Mouse (Mus musculus) right cerebral cortex, adult 2 months (tissue): ENCODE results near the gene Ebf4.

Experiments
- DNase-seq, 2 experiments: peaks; one replicate each; pipeline ENCODE4 v3.0.0; 2021 to 2022; ENCODE audit warnings: low spot score in 2 of 2

The Ebf4 gene

DNA sequence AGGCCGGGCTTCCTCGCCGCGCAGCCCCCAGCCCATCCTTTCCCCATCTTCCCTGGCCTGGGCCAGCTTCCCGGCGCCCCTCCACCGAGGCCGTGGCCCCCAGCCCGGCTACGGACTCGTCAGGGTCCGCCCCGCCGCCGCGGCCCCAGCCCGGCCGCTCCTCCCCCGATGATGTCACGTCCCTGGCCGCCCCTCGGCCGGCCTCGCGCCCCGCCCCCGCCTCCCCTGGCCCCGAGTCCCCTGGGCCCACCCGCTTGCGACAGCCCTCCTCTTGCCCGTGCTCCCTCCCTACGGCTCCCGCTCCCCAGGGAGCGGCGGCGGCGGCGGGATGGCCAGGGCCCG lies at the start of gene Ebf4:
Gene Ebf4 (plus strand): TSS at position 234 of the 342 bp plus-strand sequence.
- no peak for DNase-seq

DNA sequence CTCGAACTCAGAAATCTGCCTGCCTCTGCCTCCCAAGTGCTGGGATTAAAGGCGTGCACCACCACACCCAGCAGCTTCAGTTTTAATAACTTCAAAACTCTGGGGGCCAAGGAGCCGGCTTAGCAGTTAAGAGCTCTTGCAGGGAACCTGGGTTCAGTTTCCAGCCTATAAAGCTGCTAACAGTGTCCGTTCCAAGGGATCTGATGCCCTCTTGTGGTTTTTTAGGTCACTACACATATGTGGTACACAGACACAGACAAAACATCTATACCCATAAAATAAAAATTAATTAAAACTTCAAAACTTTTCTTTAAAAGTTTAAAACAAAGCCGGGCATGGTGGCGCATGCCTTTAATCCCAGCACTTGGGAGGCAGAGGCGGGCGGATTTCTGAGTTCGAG lies 48.1 kb upstream of the Ebf4 start:
- peak; percentile 23 to 43 for DNase-seq

DNA sequence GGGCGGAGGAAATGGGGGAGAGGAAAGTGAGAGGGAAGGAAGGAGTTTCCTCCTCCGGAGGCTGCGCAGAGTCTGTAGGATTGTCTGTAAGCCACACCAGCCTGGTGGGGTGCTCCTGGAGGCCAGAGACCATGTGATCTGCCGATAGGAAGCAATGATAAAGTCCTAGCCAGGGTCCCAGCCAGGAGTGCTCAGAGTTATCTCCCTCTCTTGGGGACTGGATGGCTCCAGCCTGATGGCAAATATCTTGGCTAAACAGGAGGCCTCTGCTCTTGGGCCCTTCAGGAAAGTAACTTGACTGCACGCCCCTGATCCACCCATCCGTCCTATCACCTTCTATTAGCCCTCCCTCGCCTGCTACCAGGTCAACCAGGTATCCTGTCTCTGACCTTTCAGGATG lies 46.7 kb upstream of the Ebf4 start:
- DNase-seq, result no peak

DNA sequence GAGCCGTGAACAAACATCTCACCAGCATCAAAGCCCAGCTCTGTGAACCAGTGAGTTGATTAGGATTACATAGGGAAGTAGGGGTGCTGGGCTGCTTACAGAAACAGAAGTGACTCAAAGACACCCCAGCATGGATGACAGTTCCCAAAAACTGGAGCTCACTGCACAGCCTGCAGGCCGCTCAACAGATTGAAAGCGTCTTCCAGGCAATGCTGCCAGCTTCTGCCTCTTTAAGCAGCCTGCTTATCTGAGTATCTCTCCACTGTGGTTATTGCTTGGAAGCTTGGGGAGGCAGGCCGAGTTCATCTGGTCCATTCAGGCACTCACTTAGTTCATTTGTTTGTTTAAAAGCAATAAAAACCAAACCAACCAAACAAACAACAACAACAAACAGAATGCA lies 38.2 kb upstream of the Ebf4 start:
- DNase-seq, result no peak

DNA sequence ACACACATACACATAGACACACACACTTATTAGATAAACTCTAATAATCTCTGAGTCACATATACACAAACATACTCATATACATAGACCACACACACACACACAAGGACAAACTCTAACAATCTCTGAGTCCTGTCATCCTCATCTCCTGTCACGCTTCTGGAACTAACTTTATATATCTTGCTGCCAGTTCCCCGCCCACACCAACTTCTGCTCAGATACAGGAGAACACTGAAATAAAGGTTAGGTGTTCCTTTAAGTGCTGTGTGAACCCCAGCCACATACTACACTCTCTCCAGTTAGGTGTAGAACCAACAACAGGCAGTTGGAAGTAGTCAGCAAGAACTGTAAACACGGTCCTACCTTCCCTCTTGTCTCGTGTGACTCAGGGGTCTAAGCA lies 34.1 kb upstream of the Ebf4 start:
- no peak for DNase-seq

DNA sequence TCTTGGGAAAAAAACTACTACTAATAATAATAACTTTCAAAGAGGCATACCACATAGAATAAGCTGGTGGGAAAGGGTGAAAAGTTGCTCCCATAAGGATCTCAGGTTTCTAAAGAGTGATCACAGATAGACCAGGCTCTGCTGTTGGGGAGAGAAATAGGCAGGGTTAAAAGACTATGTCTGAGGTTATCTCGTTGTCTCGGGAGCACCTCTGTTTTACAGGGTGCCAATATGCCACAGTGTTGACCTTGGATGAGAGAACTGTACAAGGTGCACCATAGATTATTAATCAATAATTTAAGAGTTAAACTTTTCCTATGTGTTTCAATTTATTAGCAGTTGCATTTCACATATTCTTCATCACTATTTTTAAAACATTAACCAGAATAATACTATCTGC lies 33.1 kb upstream of the Ebf4 start:
- DNase-seq, result no peak

DNA sequence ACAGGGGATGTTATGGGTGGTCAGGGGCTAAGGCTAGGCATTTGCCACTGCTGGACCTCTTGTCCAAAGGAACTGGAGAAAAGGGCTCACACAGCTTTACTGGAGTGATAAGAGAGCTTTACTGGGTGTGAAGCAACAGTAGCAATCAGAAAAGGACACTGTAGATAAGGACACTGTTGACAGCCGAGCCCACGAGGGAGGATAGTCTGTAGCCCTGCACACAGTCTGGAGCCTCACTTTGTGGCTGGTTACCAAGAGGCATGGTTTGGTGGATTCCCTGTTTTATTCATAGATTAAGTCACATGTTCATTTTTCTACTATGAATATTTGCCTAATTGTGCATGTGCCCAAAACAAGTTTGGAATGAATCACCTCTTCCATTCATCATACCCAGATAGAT lies 32.6 kb upstream of the Ebf4 start:
- DNase-seq, result no peak

DNA sequence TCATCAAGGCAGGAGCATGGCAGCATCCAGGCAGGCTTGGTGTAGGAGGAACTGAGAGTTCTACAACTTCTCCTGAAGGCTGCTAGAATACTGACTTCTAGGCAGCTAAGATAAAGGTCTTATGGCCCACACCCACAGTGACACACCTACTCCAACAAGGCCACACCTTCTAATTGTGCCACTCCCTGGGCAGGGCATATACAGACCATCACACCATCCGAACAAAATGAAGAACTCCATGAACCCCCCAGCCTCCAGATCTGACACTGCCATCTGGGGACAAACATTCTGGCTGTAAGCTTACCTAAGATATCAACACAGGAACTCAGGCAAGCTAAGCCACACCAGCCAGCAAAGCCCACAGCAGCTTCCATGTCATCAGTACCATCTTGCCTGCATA lies 29.4 kb upstream of the Ebf4 start:
- DNase-seq, result no peak

DNA sequence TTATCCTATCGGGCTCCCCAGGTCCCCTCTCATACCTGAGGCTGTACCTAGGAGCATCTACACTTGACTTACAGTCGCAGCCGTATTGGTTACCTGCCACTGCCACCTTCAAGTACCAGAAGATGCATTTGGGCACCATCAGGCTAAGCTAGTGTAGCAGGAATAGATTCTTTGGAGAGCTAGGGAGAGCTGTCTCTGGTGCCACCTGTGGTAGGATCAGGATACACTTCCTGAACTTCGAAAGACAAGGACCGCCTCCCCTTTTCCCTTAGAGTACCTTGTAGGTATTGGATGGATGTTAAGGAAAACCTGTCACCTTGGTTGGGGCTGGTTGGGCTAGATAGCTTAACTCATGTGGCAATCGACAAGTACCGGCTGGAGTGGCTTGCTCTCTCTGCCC lies 26.9 kb upstream of the Ebf4 start:
- DNase-seq, result no peak

DNA sequence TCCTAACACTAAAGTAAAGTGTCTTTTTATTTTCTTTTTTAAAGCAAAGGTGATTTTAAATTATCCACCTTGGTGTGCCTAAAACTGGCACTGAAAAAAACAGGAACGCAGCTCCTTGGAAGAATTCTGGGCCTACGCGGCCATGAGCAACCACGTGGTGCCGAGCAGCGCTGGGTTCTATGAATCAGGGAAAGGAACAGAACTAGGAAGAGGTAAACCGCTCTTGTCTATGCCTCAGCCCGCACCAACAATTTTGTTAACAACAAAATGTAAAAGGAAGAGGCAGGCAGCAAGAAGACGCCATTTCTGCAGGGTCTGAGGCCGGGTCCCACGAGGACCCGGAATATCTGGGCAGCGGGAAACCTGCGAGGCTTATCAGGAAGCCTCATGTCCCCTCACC lies 21.2 kb upstream of the Ebf4 start:
- no peak for DNase-seq

DNA sequence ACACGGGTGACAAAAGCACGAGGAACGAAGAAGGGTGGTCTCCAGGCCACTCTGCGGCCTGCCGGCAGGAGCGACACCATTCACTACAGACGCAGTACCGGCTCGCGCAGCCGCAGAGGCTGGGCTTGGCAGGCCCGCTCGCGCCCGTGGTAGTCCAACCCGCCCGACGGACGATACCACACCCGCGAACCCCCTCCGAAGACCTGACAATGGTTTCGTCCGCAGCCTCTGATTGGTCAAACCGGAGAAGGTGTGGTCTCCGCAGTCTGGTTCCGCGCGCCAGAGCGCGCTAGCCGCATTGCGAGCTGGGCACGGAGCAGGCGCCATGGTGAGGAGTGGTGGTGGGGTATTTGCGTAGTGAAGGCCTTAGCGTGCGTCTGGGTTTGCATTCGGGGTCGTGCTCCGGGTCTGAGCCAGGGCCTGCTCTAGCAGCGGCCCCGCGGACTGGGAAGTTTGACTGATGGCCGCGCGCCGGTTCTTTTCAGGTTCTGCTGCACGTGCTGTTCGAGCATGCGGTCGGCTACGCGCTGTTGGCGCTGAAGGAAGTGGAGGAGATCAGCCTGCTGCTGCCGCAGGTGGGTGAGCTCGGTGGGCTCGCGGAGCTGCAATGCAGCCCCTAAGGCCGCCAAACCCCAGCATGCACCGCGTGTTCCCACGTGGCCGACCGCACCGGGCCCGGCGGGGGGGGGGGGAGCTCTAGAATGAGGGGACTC lies 20.7 kb upstream of the Ebf4 start, which contains the start of gene Nop56:
Gene Nop56 (plus strand): TSS at position 282 of the 713 bp plus-strand sequence.
- DNase-seq, result peak; percentile 100

DNA sequence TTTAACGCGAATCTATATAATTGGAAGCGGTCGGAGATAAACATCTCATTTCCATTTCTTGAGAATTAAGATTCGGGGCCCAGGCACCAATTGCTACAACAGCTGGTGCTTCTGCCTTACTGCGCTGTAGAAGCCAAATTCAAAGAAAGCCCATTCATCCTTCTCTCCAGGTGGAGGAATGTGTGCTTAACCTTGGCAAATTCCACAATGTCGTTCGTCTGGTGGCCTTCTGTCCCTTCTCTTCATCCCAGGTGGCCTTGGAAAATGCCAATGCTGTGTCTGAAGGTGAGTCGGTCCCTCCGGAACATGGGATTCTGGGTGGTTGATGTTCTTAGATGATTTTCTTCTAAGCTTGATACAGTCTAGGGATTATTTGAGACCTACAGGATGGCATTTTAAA lies 20.1 kb upstream of the Ebf4 start:
- no peak for DNase-seq

DNA sequence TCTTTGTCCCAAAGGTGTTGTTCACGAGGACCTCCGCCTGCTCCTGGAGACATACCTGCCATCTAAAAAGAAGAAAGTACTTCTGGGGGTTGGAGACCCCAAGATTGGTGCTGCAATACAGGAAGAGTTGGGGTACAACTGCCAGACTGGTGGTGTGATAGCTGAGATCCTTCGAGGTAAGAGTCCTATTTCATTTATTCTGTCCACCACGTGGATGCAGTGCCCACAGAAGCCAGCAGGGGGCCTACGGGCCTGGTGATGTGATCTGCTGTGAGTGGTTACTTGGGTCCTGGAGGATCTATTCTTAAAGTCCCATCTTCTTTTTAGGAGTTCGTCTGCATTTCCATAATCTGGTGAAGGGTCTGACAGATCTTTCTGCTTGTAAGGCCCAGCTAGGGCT lies 19.3 kb upstream of the Ebf4 start:
- peak in 1 of 2 experiments; percentile 47 for DNase-seq

DNA sequence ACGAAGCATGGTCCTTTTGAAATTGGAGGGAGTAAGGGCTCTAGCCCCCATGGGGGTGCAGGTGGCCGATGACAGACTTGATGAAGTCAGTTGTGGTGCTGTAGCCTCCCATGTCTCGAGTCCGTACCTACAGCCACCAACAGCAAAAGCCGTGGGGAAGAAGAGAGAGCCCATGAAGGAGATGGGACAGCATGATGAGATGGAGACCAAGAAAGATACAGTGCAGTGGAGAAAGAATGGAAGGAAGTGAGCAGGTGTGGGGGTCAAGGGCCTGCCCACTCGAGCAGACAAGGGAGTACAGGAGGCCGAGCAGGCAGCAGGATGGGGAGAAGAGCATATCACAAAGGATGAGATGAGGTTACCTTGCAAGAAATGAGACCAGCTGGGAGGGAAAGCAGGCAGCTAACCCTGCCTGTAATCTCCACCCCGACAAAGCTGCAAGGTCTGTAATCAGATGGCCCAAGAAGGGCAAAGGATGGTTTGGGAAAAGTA lies 15.3 kb upstream of the Ebf4 start:
- DNase-seq, result no peak

DNA sequence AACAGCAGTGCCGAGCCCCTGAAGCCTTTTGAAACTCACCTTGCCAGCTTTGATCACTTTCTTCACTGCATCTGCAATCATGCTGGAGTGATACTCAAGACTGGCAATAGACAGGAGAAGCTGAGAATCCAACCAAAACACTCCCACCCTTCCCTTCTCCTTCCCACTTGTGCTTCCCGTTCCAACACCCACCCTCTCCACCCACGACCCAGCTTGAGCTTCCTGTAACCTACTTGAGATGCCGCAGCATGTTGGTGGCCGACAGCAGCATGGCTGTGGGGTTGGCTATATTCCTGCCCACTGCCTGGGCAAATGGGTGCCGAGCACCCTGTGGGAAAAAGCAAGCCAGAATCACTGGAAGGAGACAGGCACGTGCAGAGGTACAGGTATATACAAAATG lies 14.7 kb upstream of the Ebf4 start:
- peak; percentile 44 to 59 for DNase-seq

DNA sequence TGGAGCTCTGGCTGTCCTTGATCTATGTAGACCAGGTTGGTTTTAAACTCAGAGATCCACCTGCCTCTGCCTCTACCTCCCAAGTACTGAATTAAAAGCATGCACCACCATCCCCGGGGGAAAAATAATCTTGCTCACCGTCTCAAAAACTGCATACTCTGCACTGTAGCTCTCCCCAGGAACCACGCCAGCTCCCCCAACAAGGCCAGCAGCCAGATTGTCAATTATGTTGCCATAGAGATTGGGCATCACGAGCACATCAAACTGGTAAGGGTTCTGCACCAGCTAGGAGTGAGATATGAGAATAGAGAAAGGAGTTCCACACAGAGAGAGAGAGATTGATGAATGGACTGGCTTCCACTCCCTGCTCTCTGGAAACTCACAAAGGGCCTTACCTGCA lies 14.2 kb upstream of the Ebf4 start:
- no peak for DNase-seq

DNA sequence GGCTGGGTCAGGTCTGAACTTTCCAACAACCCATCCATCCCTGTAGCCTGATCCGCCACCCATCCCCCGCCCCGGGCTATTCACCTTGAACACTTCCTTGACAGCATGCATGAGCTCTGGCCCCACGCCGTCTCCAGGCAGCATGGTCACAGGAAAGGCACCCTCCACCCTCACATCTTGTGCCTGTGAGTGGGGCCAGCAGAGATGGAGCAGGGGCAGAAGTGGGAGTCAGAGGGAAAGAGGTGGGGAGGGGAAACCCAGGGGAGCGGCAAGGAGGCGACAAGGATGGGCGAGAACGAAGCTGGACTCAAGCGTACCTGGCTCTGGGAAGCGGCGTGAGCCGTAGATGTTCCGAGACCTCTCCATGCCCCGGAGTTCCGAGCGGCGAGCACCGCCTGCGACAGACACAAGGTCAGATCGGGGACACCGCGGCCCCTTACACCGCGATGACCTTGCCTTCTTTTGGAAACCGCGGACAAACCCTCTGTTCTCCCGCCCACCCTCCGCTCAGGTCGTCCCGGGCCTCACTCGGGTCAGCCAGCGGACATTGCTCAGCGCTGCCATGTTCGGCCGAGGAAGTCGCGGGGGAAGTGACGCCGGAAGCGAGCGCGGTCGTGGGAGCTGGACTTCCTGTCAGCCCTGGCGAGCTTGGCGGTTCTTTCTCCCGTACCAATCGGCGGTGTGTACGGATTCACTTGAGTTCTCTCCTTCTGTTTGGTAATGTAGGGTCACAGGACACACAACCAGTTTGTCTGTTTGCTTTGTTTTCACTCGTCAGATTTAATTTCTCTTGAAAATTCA lies 10.9 kb upstream of the Ebf4 start, which contains the start of gene Idh3b:
Gene Idh3b (minus strand): TSS at position 694 of the 801 bp plus-strand sequence.
- peak; percentile 94 to 95 for DNase-seq

DNA sequence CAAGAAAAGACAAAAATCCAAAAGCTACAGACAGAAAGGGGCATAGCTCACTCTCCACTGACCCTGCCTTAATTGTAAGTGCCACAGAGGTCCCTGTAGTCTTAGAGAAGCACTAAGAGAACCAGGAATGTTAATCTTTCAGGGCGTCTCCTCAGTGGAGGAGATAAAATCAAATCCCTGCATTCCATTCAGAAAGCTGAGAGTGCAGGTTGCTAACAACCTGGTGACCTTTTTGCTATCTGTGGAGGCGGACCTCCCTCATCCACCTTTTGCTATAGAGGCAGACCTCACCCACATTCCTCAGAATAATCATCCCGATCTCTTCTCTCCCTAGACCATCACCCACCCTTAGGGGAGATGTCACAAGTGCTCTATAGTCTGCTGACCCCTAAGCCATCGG lies 5.9 kb upstream of the Ebf4 start:
- DNase-seq, result no peak

DNA sequence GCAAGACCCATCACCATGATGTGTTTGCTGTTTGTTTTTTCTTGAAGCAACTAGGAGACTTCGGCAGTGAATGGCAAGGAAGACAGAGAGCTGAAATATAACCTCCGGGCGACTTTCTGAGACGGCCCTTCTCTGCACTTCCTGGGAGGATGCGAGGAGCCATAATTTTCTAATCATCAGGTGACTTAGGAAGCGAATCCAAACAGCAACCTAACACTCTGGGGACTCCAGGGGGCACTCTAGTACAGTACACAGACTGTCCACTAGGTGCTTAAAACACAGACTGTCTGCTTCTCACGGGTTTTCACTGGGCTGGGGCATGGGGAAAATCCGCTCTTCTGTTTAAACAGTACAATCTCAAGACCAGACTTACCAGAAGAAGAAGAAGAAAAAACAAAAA lies 3.5 kb upstream of the Ebf4 start:
- DNase-seq, result peak; percentile 82 to 87

DNA sequence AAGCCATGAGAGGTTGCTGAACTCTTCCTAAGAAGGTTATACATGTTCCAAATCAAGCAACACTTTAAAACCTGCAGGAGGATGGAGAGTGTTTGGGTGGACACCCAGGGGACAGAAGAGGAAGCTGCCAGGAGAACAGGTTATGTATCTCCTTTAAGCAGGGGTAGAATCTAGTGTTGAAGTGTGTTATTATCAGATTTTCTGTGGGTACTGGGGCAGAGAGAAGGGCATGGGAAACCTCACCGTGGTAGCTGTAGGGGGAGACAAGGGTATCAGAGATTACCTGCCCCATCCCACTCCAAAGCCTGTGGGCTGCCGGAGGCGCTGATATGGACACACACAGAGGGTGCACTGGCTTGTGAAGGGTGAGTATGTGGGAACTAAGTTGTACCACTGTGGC lies 2.0 kb upstream of the Ebf4 start:
- no peak for DNase-seq

DNA sequence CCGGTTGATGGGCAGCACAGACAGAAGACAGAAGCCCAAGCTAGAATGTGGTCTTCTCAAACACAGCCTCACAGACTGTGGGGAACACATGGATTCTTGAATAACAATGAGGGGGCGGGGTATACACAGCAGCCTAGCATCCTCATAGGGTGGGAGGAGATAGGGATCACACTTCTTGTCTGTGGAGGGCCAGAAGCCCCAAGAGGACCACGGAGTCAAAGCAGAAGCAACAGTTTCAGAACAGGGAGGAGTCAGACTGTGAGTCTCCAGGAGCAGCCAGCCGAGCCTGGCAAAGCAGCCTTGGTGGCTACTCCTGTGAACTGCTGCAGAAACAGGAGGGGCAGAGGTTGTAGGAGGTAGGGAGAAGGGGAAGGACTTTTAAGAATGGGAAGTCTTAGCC lies 1.5 kb upstream of the Ebf4 start:
- DNase-seq, result no peak

DNA sequence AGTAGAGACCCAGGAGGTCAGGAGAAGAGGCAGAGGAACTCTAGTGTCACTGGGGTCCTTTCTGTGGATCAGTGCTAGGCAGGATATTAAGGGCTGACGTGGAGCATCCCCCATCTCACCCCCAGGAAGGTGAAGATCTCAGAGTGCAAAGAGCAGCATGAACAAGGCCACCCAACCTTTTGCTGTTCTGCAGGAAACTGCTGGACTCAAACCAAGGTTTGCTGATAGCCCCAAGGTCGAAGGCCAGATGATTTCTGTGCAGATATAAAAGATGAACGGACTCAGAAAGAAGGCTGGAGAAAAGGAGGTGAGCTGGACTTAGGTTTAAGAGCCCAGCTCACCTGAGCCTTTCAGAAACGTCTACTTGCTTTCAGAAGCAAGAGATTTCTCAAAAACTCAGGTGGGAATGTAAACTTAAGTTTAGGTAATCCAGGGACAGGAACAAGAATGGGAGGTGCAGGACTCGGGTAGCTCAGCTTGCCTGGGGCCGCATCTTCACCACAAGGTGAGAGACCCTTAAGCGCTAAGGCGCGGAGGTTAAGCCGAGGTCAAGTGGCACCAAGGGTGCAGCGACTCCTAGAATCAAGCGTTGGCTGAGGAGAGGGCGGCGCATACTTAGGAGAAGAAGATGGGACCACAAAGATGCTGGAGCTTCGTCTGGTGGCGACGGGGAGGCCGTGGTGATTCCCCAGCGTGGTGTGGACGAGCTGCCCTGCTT lies 592 bp upstream of the Ebf4 start:
- no peak for DNase-seq
